Mouse (Mus musculus) right cerebral cortex, postnatal 14 days (tissue): ENCODE results near the gene Napepld.
"Not testable (repeated sequence)": the region's sequence is repeated elsewhere in the genome, so short reads cannot be mapped to it uniquely, and the experiment has no call there.

ENCODE experiments used
- DNase-seq: peaks from one replicate; pipeline ENCODE4 v3.0.0; 2022

Gene Napepld

GRCm38 (mm10) chr5:21701351-21702008, at the start of gene Napepld:
Gene Napepld (minus strand): TSS chr5:21701396.
- peak; percentile 98 for DNase-seq

GRCm38 (mm10) chr5:21745966-21746365, 44.8 kb upstream of the Napepld start:
- DNase-seq, result no peak

GRCm38 (mm10) chr5:21744651-21745050, 43.5 kb upstream of the Napepld start:
- no peak for DNase-seq

GRCm38 (mm10) chr5:21743606-21744005, 42.4 kb upstream of the Napepld start:
- DNase-seq, result no peak

GRCm38 (mm10) chr5:21739881-21740280, 38.7 kb upstream of the Napepld start:
- DNase-seq, result no peak

GRCm38 (mm10) chr5:21739120-21739519, 37.9 kb upstream of the Napepld start:
- DNase-seq, result no peak

- no peak for DNase-seq
Observed at GRCm38 (mm10) chr5:21737620-21738019, 36.4 kb upstream of the Napepld start.

GRCm38 (mm10) chr5:21736956-21737585, 35.9 kb upstream of the Napepld start, which contains the start of gene Pmpcb:
Gene Pmpcb (plus strand): TSS chr5:21737141.
- DNase-seq, result peak; percentile 88

GRCm38 (mm10) chr5:21736046-21736445, 34.9 kb upstream of the Napepld start:
- no peak for DNase-seq

GRCm38 (mm10) chr5:21735584-21735983, 34.4 kb upstream of the Napepld start:
- peak; percentile 83 for DNase-seq

GRCm38 (mm10) chr5:21735100-21735499, 33.9 kb upstream of the Napepld start:
- no peak for DNase-seq

GRCm38 (mm10) chr5:21732930-21733329, 31.7 kb upstream of the Napepld start:
- DNase-seq, result peak; percentile 73

- DNase-seq, result no peak
Observed at GRCm38 (mm10) chr5:21732177-21732911, 31.1 kb upstream of the Napepld start.

GRCm38 (mm10) chr5:21729107-21729506, 27.9 kb upstream of the Napepld start:
- no peak for DNase-seq

GRCm38 (mm10) chr5:21724872-21725271, 23.7 kb upstream of the Napepld start:
- no peak for DNase-seq

- DNase-seq, result no peak
Observed at GRCm38 (mm10) chr5:21724427-21724826, 23.2 kb upstream of the Napepld start.

- DNase-seq, result no peak
Observed at GRCm38 (mm10) chr5:21719209-21719608, 18.0 kb upstream of the Napepld start.

GRCm38 (mm10) chr5:21718546-21718945, 17.4 kb upstream of the Napepld start:
- DNase-seq, result no peak

- DNase-seq, result no peak
Observed at GRCm38 (mm10) chr5:21717165-21717715, 16.0 kb upstream of the Napepld start.

GRCm38 (mm10) chr5:21714447-21714846, 13.3 kb upstream of the Napepld start:
- no peak for DNase-seq

- DNase-seq, result no peak
Observed at GRCm38 (mm10) chr5:21712127-21712715, 11.0 kb upstream of the Napepld start.

GRCm38 (mm10) chr5:21708011-21708410, 6.8 kb upstream of the Napepld start:
- DNase-seq, result not testable (repeated sequence)

GRCm38 (mm10) chr5:21706546-21706945, 5.3 kb upstream of the Napepld start:
- DNase-seq, result no peak
